Mouse (Mus musculus) ovary, adult 18-20 months (tissue): ENCODE measurements around the gene Trpm1.
A peak's percentile ranks its signal among the peaks of the same experiment; 100 is the strongest.
"Not testable (repeated sequence)": the region's sequence is repeated elsewhere in the genome, so short reads cannot be mapped to it uniquely, and the experiment has no call there.

Experiments used
- DNase-seq: peaks from one replicate; pipeline ENCODE4 v3.0.0; 2022; ENCODE audit warnings: low spot score, mixed read lengths

Gene Trpm1

GRCm38 (mm10) chr7:64153535-64153934 is at the start of gene Trpm1:
Gene Trpm1 (plus strand): TSS chr7:64153835.
- no peak for DNase-seq

- DNase-seq, result no peak
Measured at GRCm38 (mm10) chr7:64122131-64122715, 31.4 kb upstream of the Trpm1 start.

- DNase-seq, result no peak
Measured at GRCm38 (mm10) chr7:64123721-64124120, 29.9 kb upstream of the Trpm1 start.

DNA sequence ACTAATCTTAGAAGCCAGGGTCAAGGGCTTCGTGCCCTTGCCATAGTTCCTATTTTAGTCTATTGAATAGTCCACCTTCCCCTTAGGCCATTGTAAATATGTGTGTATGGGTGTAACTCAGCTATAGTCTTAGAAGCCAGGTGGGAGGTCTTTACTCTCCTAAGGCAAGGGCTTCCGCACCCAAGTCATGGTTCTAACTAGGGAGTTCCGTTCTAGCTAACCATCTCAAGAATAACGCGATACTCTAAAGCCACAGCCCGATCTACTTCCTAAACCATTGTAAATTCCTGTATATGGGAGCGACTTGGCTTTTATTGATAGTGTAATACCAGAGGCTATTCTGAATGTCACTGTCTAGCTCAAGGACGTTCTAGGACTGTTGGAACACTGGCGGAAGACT is 27.6 kb upstream of the Trpm1 start:
- not testable (repeated sequence) for DNase-seq

DNA sequence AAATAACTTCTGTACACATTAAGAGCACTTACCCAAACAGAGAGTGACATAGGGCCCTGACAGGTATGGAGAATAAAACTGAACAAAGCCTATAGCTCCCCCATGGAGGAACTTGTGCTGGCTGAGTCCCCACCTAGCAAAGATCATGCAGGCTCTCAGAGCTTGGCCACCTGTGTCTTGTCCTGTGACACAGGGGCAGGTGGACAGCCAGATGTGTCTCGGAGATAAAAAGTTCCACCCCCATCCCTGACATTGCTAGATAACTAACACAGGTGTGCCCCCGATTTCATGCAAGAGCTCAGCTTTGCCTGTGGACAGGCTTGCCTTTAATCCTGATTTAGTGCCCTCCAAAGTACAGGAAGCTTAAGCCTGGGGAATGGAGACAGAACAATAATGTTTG is 13.8 kb upstream of the Trpm1 start:
- DNase-seq, result no peak

- no peak for DNase-seq
Measured at GRCm38 (mm10) chr7:64141301-64142032, 12.2 kb upstream of the Trpm1 start.

GRCm38 (mm10) chr7:64149337-64149736 is 4.3 kb upstream of the Trpm1 start:
- no peak for DNase-seq

DNA sequence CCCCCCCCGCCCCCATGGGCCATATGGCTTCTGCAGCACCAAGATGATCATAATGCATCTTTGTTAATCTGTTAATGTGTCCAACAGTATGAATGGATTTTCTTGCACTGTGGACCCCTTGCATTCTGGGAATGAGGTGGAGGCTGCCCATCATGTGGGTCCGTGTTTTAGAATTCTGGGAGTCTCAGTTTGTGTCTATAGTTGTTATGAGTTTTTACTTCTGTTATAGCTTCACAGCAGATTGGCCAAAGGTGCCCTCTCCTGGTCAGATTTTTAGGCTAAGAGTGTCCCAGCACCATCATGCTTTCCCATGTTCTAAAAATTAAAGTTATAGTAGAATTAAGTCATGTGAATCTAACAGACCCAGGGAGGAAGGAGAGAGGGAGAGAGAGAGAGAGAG is 3.9 kb upstream of the Trpm1 start:
- no peak for DNase-seq

DNA sequence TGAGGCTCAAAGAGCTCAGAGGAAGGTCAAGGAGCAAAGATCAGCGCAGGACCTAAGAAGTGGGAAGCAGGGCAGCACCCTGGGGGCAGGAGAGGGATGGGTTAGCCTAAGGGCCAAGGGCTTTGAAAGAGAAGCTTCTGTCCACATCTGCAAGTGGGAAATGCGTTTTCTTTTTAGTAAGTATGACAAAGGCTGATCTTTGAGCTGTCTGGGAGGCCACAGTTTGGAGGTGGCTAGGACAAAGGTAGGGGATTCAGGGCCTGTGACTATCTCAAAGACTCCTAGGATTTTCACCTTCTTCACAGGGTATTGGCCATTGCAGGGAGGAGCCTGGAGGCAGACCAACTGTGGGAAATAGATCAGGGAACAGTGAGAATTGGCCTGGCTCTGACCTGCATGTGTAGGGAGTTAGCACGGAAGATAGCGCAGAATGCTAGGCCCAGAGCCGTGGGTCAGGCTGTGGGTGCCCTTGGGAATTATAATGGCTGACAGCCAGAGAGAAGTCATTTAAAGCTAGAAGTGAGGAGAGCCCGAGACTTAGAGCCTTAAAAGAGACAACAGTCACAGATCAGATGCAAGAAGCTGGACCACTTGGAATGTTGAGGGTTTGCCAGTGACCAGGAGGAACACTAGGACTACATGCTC is 3.1 kb upstream of the Trpm1 start:
- DNase-seq, result no peak

GRCm38 (mm10) chr7:64155226-64155625 is 1.6 kb downstream of the Trpm1 start:
- no peak for DNase-seq

- DNase-seq, result peak; percentile 85
Measured at GRCm38 (mm10) chr7:64155687-64156086, 2.1 kb downstream of the Trpm1 start.

GRCm38 (mm10) chr7:64156271-64156911 is 2.8 kb downstream of the Trpm1 start:
- DNase-seq, result no peak

DNA sequence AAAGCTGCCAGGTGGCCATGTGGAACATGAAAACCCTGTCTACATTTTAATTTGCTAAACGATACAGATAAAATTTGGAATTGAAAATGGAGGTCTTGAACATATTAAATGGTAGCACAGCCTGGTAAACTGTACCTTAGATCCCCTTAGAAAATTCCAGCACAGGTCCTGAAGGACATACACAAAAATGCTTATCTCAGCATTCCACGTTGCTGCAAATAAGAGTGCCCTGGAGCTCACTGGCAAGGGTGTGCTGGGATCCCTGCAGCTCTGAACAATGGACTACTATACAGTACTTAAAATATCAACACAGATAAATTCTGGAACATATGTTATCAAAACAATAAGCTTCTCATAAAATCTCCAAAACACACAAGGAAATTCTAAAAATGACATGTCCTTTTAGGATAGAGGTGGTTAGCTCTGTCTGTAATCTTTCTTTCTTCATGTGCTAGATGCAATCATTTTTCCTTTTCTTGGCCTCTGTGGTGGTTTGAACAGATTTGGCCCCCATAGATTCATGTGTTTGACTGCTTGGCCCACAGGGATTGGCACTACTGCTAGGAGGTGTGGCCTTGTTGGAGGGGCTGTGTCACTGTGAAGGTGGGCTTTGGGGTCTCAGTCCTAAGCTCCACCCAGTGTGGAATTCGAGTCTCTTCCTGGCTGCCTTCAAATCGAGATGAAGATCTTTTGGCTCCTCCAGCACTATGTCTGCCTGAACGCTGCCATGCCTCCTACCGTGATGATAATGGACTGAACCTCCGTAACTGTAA is 3.5 kb downstream of the Trpm1 start:
- DNase-seq, result no peak

DNA sequence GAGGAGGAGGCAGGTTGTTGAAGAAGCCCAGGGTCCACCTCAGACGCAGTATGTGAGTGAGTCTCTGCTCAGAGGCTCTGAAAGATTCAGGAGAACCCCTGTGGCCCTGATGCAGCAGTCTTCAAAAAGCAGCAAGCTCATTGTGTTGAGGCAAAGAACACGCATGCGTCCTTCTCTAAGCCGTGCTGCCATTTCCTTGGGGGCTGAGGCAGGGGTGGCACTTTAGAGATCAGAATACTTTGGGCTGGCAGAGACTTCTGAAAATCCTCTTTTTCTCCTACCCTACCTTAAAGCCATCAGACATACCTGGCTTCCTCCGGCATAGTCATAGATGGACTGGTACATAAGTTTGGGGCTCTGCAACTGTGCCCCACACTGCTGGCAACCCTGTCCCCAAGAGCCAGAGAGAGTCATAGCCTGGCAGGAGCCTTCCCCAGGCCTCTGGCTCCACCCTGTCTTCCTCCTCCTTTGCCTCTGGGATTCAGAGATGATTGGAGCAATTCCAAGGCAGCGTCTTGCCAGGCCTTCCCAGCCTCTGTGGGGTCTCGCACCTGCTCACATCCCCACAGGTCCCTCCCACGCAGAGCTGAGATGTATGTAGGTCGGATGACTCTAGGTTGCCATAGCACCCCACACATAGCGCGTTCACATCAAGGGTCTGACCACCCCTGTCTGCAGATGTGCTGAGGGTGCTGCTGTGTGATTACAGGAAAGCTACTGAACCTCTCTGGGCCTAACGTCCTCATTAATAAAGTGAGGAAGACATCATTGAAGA is 4.8 kb downstream of the Trpm1 start:
- no peak for DNase-seq

DNA sequence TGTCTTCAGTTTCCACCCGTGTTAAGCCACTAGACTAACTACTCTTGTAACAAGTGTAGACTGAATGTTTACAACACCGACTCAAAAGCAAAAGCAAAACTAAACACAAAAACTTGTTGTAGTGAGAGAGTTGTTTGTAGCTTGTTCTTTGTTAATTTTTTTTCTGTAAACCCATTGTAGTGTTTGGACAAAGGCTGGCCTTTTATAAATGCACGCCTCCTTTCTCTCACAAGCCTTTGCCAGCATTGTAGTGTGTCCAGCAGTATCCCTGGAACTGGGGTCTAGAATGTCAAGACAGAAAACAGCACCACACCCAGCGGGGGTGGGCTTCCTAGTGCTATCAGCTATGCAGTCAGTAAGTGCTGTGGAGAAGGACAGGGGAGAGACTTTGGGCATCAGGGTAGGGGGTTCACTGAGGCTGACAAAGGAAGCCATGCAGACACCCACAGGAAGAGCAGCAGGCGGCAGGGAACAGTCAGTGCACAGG is 5.5 kb downstream of the Trpm1 start:
- no peak for DNase-seq

DNA sequence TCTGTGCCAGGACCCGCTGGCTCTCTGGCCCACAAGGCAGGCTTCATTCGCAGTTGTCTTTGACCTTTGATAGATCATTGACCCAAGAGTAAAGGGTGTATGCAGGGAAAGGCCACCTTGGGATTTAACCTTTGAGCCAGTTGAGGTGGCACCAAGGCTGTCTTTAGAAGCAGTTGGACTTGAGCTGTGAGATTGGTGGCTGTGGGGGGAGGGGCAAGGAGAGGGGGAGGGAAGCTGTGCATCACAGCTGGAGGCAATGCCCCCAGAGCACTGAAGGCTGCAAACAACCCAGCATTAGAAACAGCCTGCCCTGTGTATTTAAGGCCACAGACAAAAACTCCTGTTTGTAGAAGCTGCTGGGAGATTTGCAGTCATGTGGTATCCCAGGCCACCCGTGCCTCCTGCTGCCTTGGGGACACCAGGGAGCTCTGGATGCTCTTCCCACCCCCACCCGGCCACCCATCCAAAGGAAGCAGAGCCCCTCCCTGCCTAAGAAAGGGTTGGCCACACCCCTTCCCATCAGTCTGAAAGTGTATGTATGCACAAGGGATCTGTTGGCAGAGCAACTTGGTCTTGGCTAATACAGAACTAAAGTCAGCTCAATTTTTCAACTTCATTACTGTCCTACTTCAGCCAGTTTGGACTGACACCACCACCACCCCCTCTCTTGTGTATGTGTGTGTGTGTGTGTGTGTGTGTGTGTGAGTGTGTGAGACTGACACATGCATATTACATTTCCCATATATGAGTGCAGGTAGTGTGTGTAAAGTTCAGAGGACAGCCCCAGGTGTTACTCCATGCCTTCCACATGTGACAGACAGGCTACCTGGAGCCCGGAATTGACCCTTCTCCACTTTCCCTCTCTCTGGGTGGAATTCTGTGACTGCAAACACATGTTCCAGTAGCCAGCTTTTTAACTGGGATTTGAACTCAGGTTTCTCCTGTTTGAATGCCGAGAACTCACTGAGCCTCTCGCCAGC is 6.3 kb downstream of the Trpm1 start:
- peak; percentile 3 for DNase-seq

- no peak for DNase-seq
Measured at GRCm38 (mm10) chr7:64160737-64161470, 7.3 kb downstream of the Trpm1 start.

DNA sequence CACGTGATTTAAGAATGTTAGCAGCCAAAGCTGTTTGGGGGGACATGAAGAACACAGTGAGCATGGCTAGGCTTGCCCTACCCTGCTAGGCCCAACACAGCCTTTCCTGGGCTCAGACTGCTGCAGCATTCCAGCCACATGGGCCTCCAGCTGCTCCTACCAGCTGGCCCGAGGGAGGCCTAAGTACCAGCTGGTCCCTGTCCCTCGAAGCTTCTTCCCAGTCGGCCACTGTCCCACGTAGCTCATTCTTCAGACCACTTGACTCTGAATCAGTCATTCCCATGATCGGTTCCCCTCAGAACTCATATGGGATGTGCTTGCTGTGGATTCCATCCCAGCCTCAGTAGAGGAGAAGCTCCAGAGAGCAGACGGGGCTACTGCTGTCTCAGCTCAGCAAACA is 8.4 kb downstream of the Trpm1 start:
- DNase-seq, result no peak

- DNase-seq, result no peak
Measured at GRCm38 (mm10) chr7:64163086-64163485, 9.5 kb downstream of the Trpm1 start.
